Mouse (Mus musculus): Measurements from ENCODE around the gene Fbxo33.
"Not testable (repeated sequence)": the region's sequence is repeated elsewhere in the genome, so short reads cannot be mapped to it uniquely, and the experiment has no call there.

Gene Fbxo33

DNA sequence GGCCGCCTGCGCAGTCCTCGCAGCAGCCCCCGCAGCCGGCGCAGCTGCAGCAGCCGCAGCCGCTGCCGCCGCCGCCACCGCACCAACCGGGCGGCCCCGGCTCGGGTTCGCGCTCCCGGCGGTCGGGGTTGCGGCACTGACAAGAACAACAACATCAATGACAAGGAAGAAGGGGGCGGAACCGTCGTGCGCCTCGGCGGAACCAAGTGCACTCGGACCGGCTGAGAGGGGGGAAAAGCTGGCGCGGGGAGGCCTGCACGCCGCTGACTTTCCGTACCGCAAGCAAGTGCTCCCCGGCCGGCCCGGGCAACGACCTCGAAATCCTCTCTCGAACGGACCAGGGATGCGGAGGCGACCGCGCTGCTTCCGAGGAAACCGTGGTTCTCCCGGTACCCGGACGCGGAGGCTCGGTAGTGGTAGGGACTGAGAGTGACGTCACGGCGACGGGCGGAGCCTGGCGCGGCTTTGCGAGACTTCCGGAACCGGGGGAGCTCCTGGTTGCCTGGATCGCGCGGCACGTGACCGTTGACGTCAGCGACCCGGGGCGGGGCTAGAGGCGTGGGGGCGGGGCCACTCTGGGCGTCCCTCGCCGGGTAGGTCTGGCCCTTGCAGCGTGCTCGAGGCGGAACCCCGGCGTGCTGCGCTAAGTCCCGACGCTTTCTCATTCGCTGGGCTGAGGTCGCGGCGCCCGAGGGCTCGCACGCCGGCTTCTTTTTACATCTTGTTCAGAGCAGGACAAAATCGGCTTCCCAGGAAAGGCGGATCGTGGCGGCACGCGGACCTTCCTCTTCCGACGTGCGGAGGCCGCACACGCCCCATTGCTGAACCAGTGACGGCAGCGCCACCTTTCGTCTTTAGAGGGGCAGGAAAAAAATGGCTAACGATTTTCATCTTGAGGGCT lies at the start of gene Fbxo33:
Fbxo33 (minus strand) TSS at position 401 of the 901 bp plus-strand sequence.
- peak; percentile 94 to 95 for DNase-seq (ENCODE audit: low spot score in 2 of 2)

DNA sequence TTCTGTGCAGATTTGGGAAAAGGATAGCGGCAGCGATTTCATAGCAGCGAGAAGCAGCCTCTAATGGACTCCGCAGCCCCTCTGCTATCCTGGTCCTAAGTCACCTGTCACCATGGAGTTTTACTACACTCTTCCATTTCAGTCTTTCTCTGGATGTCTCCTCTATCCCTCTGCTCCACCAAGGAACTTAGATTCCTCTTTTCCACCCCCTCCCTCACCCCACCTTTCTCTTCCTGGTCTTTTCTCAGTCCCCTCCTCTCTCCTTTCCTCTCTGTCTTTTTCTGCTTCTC lies 46.4 kb upstream of the Fbxo33 start:
- no peak for DNase-seq (ENCODE audit: low spot score in 2 of 2)

DNA sequence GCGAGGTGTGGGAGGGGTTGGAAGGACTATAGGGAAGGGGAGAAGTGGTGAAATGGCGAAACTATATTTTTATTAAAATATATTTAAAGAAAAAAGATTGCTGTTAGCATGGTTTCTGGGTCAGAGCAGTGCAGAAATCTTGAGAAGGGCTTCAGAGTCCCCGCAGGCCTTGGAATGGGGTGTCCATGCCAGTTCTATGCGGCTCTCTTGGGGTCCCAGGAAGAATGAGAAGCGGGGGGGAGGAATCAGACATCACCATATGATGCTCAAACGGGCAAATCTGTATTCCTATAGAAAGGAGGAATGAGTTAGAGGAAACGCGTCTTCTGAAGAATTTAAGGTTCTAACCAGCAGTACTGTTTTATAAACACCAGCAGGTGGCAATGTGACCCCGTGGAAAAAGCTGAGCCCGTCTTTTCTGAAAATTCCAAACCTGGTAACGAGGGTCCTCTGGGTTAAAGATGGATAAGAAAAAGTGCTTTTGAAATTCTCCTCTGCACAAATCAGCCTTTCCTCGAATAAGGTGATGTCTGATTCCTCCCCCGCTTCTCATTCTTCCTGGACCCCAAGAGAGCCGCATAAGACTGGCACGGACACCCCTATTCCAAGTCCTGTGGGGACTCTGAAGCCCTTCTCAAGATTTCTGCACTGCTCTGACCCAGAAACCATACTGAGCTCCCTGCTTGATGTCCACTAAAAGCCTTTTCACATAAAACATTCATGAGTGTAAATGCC lies 45.8 kb upstream of the Fbxo33 start:
- DNase-seq (ENCODE audit: low spot score in 2 of 2): no peak

DNA sequence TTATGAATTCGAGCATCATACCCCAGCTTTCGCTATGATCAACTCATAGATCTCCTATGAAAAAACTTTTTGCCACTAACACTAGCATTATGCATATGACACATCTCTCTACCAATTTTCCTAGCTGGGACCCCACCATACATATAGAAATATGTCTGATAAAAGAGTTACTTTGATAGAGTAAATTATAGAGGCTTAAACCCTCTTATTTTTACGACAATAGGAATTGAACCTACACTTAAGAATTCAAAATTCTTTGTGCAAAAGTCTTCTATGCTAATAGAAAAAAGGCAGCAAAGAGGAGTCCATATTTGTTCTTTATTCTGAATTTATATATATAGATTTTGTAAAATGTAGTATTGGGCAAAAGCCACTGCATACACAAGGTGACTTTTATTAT lies 43.3 kb upstream of the Fbxo33 start:
- no peak for DNase-seq (ENCODE audit: low spot score in 2 of 2)

DNA sequence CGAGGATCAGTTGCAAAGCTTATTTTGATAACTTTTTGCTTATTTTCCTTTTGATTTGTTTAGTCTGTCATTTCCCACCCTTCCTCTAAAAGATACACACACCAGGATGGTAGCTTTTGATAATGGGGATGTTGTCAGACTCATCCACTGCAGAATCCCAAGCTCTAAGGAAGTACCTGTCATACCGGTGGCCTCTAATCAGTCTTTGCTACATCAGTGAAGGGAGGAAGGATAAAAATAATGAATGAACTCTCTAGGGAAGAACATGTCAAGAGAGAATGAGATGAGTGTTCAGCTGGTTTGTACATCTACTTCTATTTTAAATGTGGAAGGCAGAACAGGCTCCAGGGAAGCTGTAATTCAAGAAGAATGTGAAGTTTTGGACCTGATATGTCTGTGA lies 41.3 kb upstream of the Fbxo33 start:
- no peak for DNase-seq (ENCODE audit: low spot score in 2 of 2)

DNA sequence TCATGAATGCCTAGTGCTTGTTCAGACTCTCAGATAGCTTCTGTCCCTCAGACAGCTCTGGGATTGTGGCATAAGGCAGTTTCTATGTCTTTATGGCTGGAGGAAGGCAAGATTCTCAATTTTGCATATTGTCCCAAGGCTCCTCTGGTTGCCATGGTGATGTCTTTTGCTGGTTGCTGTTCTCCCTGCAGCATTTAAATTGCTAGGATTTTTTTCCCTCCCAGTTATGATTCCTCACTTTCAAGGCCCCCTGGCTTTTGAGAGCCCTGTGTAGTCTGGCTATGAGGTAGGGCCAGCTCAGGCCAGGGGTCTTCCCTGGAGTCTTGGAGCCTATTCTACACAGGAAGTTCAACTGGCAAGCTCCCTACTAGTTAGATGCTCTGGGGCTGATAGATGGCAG lies 40.8 kb upstream of the Fbxo33 start:
- no peak for DNase-seq (ENCODE audit: low spot score in 2 of 2)

DNA sequence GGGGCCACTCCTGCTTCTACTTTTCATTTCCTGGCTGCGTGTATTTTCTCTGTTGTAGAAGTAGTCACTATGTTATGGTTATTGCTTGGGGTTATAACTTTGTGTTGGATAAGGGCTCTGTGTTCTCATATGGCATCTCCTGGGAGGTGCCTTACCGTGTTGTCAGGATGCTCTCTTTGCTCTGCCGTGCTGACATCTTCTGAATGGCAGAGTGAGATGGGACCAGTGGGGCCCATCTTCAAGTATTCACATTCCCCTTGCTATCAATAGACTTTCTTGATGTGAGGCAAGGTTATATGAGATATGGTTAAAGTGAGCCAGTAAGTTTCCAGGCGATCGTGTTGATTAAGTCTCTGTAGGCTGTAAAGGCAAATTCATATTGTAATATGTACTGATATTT lies 39.5 kb upstream of the Fbxo33 start:
- no peak for DNase-seq (ENCODE audit: low spot score in 2 of 2)

DNA sequence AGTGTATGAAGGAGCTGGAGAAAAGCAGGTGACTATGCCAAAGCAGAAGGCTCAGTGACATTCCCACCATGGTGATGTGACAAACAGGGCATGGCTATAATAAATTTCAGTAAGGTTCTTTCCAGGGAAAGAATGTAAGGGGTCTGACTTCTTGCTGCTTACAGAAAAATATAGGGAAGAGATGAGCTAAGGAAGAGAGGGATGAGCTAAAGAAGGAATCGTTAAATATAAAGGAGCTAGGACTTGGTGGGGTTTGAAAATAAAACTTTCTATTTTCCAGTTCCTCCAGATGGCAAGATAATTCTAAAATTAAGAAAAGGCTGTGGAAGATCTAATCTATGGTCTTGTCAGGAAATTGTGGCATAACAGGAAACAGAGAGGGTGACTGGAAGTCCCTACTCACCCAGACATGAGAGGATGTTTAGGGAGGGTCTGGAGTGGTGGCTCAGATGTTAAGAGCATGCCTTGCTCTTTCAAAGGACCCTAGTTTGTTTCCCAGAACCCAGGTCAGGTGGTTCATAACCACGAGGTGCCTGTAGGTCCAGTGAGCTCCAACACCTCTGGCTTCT lies 30.8 kb upstream of the Fbxo33 start:
- DNase-seq (ENCODE audit: low spot score in 2 of 2): no peak

DNA sequence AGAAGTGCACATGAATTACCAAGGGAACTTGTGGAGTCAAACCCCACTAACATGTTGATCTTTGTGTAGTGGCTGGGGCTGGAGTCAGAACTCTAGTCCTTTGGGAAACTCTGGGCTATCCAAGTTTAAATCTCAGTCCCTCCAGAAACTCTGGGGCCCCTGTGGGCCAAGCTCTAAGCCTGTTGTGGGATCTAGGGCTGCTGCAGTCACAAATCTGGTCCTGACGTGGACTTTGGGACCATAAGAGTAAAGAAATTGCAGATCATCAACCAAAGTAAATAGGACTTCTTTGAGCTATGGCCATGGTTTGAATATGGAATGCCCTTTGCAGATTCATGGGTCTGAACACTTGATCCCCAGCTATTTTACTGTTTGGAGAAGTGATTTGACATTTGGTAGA lies 29.4 kb upstream of the Fbxo33 start:
- no peak for DNase-seq (ENCODE audit: low spot score in 2 of 2)

DNA sequence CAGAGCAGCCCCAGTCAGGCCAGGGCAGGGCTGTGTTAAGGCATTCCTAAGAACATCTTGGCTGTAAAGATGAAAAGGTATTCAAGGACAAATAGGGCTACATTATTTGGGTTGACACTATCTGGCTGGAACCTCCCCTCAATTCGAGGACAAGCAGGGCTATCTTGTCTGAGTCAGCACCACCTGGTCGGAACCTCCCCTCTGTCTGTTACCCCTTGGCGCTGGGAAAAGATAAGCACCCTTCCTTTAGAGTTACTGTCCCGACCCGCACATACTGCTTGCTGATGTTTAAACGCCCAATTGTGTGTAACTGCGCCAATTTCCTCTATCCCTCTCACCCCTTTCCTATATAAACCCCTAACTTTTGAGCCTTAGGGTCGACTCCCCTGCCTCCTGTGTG lies 21.5 kb upstream of the Fbxo33 start:
- DNase-seq (ENCODE audit: low spot score in 2 of 2): not testable (repeated sequence)

DNA sequence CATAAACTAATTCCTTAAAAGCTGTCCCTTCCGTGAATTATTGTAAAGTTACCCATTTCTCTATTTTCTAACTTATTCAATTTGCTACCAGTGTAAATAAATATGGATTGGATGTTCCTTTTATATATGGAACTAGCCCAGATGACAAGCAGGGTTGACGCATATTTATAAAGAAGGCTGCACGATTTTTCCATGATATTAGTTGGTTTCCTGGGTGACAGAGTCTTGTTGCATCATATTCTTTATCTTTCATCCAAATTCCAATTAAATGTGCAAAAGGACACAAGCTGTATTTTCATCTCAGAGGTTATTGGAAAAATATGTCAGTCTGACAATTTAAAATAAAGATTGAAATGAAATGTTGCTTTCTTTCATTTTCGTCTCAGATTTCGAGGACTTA lies 18.9 kb upstream of the Fbxo33 start:
- no peak for DNase-seq (ENCODE audit: low spot score in 2 of 2)

DNA sequence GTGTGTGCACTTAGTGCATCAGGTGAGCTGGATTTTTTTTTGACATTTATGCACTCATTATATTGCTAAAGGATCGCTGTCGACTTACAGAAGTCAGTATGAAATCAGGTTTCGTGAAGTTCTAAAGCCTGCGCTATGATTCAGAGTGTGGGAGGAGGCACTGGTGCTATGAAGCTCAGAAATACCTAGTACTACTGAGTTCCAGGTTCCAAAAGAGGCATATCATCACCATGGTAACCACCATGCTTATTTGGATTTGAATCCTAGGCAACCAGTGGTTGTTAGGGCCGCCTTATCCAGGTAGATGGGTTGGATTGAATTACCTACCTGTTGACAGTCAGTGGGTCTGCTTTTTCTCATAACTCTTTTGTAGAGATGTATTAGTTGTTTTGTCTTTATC lies 8.9 kb upstream of the Fbxo33 start:
- no peak for DNase-seq (ENCODE audit: low spot score in 2 of 2)

DNA sequence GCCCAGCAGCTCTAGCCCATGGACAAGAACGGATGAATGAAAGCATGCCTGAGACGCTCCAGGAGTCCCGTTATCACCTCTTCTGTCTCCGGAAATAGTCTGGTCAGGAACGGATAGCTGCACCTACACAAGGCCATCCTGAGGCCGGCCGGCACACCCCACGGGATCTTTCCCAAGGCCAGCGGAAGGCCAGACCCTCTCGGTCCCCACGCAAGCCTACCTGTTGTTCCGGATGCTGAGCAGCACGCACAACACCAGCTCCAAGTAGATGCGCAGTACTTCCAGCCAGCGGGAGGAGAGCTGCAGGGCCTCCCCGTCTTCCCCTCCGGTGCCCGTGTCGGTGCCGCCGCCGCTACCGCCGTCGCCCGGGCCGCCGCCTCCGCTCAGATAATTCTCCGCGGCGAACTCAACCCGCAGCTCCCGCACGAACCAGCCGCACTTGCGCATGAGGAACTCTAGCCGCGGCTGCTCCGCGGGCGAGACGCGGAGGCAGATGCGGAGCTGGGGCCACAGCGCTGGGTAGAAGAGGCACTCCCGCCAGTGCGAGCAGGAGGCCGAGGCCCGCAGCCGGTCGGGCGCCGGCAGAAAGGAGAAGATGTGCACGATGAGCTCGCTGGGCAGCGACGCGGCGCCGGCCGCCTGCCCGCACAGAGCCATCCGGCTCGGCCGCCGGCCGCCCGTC lies 744 bp downstream of the Fbxo33 start:
- peak; percentile 9 to 47 for DNase-seq (ENCODE audit: low spot score in 2 of 2)

DNA sequence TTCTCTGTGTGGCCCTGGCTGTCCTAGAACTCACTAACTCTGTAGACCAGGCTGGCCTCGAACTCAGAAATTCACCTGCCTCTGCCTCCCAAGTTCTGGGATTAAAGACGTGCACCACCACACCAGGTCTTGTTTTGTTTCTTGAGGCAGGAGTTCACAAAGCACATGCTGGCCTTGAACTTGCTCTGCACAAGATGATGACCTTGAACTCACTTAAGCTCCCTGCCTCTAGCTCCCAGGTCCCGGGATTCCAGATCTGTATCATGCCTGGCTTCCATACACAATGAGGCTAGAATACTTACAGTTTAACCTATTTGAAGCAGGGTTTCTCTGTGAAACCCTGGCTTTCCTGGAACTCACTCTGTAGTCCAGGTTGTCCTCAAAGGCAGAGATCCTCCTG lies 2.2 kb downstream of the Fbxo33 start:
- DNase-seq (ENCODE audit: low spot score in 2 of 2): no peak

DNA sequence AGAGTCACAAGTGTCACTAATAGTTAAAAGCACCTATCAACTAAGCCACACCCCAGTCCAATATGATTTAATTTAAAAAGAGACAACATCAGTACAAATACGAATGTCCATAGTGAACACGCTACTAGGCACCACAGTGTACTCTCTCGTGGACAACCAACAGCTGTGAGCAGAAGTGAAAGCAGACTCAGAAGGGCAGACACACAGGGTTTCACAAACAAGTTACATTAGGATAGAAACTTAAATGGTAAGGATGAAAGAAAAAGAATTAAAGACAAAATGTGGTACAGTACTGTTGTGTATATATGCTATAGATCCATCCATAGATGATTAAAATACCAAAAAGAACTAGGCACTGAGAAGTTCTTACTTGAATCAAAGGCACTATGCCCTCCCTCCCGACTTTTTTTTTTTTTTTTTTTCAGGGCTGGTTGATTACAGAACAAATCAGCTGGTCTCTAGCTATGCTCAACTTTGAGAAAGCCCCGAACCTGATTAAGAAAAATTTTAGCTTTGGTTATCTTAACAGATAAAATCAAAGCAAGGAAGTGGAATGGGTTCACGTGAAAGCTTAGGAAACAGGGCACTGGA lies 2.8 kb downstream of the Fbxo33 start:
- no peak for DNase-seq (ENCODE audit: low spot score in 2 of 2)

DNA sequence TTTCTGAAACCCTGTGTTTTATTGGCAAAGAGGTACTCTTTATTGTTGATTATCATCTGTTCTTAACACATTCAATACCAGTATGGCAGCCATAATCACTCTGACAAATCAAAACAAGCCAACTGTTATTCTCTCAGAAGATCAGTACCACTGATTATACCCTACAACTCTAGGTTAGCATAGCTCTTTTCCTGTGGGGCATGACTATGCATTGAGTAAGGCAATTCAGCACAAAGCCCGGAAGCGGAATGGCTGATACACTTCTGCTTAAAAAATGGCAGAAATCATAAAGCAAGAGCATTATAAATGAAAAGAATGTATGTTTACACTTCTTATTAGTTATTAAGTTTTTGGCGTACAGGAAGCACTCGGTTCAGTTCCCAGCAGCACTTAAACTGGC lies 3.3 kb downstream of the Fbxo33 start:
- DNase-seq (ENCODE audit: low spot score in 2 of 2): no peak

DNA sequence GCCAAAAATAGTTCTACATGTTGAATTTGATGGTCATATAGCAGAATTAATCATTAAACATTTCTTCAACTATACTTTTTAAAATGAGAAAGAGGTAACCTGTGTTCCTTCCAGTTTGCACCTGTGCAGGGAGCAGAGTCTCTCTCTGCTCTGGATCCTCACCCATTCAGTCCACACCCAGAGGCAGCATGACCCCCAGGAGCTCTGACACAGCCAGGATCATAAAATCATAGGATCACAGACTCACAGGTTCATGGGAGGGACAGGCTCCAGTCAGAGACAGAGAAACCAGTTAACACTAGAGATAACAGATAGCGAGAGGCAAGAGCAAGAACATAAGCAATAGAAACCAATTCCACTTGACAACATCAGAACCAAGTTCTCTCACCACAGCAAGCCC lies 11.7 kb downstream of the Fbxo33 start:
- no peak for DNase-seq (ENCODE audit: low spot score in 2 of 2)

DNA sequence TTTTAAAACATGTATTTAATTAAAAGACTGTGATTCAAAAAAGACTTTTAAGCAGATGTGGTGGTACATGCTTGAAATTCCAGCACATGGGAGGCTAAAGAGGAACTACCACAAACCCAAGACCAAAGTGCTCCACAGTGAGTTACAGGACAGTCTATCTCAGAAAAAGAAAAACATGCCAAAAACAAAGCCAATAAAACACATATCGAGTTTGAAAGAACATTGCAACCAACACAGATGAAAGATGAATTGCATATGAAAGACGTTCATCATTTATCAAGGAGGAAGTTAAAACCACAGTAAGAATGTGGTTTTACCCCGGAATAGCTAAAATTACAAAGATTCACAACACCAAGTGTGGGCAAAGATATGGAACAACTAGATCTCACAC lies 12.5 kb downstream of the Fbxo33 start:
- DNase-seq (ENCODE audit: low spot score in 2 of 2): no peak

DNA sequence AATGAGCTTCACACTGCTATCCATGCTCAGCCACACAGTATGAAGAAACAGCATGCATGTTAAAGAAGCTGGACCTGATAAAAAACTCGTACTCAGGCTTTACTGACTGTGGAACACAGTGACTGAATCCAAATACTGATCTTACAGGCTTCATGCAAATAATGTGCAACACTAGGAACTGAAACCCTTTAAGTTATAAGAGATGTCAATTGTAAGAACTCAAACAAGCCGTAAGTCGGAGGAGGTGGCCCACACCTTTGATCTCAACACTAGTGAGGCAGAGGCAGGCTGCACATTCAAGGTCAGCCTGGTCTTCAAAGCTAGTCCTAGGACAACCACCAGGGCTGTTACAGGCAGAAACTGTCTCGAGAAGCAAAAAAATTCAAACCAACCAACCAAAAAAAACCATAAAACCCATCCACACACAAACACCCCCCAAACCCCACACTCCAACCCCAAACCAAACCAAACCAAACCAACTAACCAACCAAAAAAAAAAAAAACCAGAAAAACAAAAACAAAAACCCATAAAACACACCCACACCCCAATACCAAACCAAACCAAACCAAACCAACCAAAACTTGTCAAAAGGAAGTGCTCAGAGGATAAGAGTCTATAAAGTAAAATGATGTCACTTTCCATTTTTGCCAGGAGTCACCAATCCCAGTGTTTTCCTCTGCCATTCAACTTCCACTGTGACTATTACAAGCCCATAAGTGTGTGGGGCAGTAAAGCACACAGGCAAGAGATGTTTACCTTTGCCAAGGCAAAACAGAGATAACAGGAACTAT lies 13.1 kb downstream of the Fbxo33 start:
- DNase-seq (ENCODE audit: low spot score in 2 of 2): no peak

DNA sequence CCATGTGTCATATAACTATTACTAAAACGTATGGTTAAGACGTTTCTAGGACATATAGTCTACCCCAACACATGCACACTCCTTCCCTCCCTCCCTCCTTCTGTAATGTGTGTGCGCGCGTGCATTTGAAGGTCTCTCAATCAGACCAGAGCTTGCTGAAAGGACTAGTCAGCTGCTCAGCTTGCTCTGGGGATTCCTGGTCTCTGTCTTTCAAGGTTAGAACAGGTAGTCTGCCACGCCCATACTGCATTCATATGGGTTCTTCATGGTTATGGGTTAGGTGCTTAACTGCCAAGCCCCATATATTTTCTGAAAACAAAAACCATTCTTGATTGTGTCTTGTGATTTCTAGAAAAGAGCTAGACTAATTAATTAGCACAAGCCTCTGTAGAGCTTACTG lies 14.0 kb downstream of the Fbxo33 start:
- DNase-seq (ENCODE audit: low spot score in 2 of 2): no peak

DNA sequence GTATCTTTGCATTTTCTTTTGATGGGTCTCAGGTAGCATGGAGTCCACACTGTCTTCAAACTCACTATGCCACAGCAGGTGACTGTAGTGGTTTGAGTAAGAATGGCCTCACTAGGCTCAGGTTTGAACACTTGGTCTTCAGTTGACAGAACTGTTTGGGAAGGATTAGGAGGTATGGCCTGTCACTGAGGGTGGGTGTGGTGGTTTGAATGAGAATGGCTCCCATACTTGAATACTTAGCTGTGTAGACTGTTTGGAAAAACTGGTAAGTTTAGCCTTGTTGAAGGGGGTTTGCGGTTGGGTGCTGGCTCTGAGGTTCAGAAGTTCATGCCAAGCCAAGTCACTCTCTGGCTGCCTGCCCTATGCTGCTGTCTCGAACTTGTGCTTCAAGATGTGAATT lies 20.2 kb downstream of the Fbxo33 start:
- no peak for DNase-seq (ENCODE audit: low spot score in 2 of 2)
